ENCODE assay signal across 8 mouse cellular contexts in the genomic region with DNA sequence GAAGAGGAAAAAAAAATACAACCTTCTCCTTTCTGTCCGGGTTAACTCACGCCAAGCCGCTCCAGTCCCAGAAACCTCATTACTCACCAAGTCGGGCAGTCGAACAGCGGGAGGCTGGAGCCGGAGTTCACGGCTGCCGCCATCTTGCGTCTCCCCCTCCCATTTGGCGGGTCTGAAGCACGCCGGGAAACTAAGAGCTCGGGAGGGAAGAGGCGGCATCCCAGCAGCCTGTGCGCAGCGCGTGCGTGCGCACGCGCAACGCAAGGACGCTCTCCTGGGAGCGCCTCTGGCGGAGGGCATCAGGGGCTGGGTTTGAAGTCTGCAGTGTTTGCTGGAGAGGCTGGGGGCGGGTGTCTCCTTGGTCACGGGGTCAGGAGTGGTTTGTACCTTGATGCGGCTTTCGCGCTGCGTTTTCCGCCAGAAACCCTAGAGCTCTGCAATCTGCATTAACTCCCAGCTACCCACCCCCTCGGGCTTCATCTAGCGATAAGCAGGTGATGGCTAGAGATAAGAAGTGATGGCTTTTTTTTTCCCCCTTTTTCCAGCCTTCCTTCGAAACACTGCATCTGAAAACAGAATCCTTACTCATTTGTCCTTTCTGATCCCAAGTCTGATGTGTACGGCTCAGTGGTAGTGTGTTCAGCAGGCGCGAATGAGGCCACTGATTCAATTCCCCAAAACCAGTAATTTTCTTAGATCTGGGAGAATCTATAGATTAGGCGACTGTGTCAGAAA. TPM values are rescaled to one million over a fixed set of nuclear protein-coding genes. Genes with fewer than 3 reads are reported as not detected.
DNase-seq lines count a peak whose midpoint lies in the region; ATAC-seq and TF ChIP-seq lines count a peak whose summit lies in the region.

A gene (minus strand): TSS at position 200 of the 735 bp plus-strand sequence.

- intact Hi-C loops in heart, postnatal 36 days (cut with DNase I), result loop anchor here (2.0 kb wide), 1 partner anchor 80 kb away; a partner anchor contains a TSS

- H3K36me3 ChIP-seq in G1E (replicated peaks), result peaks cover 30% of the 10 kb centered on the region
- H3K36me3 ChIP-seq in forebrain, embryonic 16.5 days (ENCODE audit: control insufficient read depth, insufficient read depth), result peaks cover 10% of the 10 kb centered on the region
- peaks cover 25% of the 10 kb centered on the region for H3K36me3 ChIP-seq in lung, embryonic 14.5 days (ENCODE audit: insufficient read depth)
- H3K36me3 ChIP-seq in thymus, adult 2 months (ENCODE audit: control insufficient read depth, insufficient read depth, low read length), result peaks cover 22% of the 10 kb centered on the region

- H3K4me2 ChIP-seq in forebrain, embryonic 16.5 days (ENCODE audit: low read length), result peak within 1 kb of the TSS; percentile 78
- peak within 1 kb of the TSS; percentile 65 for H3K4me2 ChIP-seq in lung, embryonic 14.5 days

- peak within 1 kb of the TSS; percentile 78 for H3K27ac ChIP-seq in forebrain, embryonic 16.5 days (ENCODE audit: low read length)
- peak within 1 kb of the TSS; percentile 95 for H3K27ac ChIP-seq in layer of hippocampus, adult 2 months
- peak within 1 kb of the TSS; percentile 75 for H3K27ac ChIP-seq in lung, embryonic 14.5 days (ENCODE audit: low read depth)
- peak within 1 kb of the TSS; percentile 83 for H3K27ac ChIP-seq in olfactory bulb, adult 2 months (ENCODE audit: insufficient read depth, low read depth, low read length)
- H3K27ac ChIP-seq in thymus, adult 2 months (ENCODE audit: control insufficient read depth, insufficient read depth, low read length), result no peak within 1 kb of the TSS

- peaks cover 41% of the 10 kb centered on the region for H3K4me1 ChIP-seq in G1E (ENCODE audit: insufficient read depth, low read depth, low read length)
- peaks cover 12% of the 10 kb centered on the region for H3K4me1 ChIP-seq in forebrain, embryonic 16.5 days (replicated peaks; ENCODE audit: control insufficient read depth, insufficient read depth, low read length)
- no peaks in the 10 kb centered on the region for H3K4me1 ChIP-seq in lung, embryonic 14.5 days (ENCODE audit: insufficient read depth)
- H3K4me1 ChIP-seq in olfactory bulb, adult 2 months (ENCODE audit: control insufficient read depth, insufficient read depth, low read length), result no peaks in the 10 kb centered on the region
- H3K4me1 ChIP-seq in thymus, adult 2 months (replicated peaks; ENCODE audit: control insufficient read depth, insufficient read depth, low read length), result peaks cover 6% of the 10 kb centered on the region; the same call in 1 of the 2 replicates

- peak within 1 kb of the TSS; percentile 80 for H3K4me3 ChIP-seq in G1E (ENCODE audit: low read depth, low read length)
- peak within 1 kb of the TSS; percentile 87 for H3K4me3 ChIP-seq in forebrain, embryonic 16.5 days (replicated peaks; ENCODE audit: low read length)
- H3K4me3 ChIP-seq in layer of hippocampus, adult 2 months, result peak within 1 kb of the TSS; percentile 79
- H3K4me3 ChIP-seq in lung, embryonic 14.5 days (ENCODE audit: low read depth, low read length), result peak within 1 kb of the TSS; percentile 93
- peak within 1 kb of the TSS; percentile 86 for H3K4me3 ChIP-seq in olfactory bulb, adult 2 months (ENCODE audit: insufficient read depth, low read depth, low read length)
- peak within 1 kb of the TSS; percentile 78 for H3K4me3 ChIP-seq in thymus, adult 2 months (ENCODE audit: control insufficient read depth, insufficient read depth, low read length)

- peak; percentile 96 for DNase-seq in G1E (ENCODE audit: low spot score)
- peak; percentile 89 to 90 for DNase-seq in cerebellum, adult 18-20 months
- DNase-seq in heart, postnatal 36 days, result peak; percentile 84 to 85
- peak; percentile 88 to 93 for DNase-seq in layer of hippocampus, adult 2 months (ENCODE audit: low spot score in 2 of 2)
- peak; percentile 97 for DNase-seq in lung, embryonic 14.5 days
- peak; percentile 90 for DNase-seq in thymus, adult 2 months

- WGBS in forebrain, embryonic 16.5 days, result 1% methylated on average over 40 of the region's 40 CpGs
- 1% methylated on average over 40 of the region's 40 CpGs for whole genome bisulfite sequencing in lung, embryonic 14.5 days
- WGBS in olfactory bulb, adult 2 months, result under 1% methylated on average over 40 of the region's 40 CpGs
- under 1% methylated on average over 40 of the region's 40 CpGs for WGBS in thymus, adult 2 months

- TF ChIP-seq POLR2A in olfactory bulb, adult 2 months (IDR thresholded peaks at IDR 0.05; ENCODE audit: insufficient read depth, low read depth, low read length), result peak; percentile 96
- peak; percentile 98 for TF ChIP-seq POLR2A in thymus, adult 2 months (IDR thresholded peaks at IDR 0.05; ENCODE audit: control insufficient read depth, extremely low read depth, insufficient read depth, low read length, poor library complexity)

- H3K9me3 ChIP-seq in G1E (replicated peaks), result no peaks in the 10 kb centered on the region
- H3K9me3 ChIP-seq in forebrain, embryonic 16.5 days (ENCODE audit: control insufficient read depth, low read length), result no peaks in the 10 kb centered on the region
- H3K9me3 ChIP-seq in lung, embryonic 14.5 days (ENCODE audit: low read depth, low read length), result no peaks in the 10 kb centered on the region

- H3K9ac ChIP-seq in forebrain, embryonic 16.5 days (replicated peaks; ENCODE audit: low read depth, low read length), result peak within 1 kb of the TSS; percentile 80
- peak within 1 kb of the TSS; percentile 88 for H3K9ac ChIP-seq in lung, embryonic 14.5 days

- ATAC-seq in G1E (ENCODE audit: extremely low read depth, insufficient number of reproducible peaks, low FRiP score, poor library complexity, severe bottlenecking), result peak; percentile 74
- peak; percentile 100 for ATAC-seq in forebrain, embryonic 16.5 days
- ATAC-seq in lung, embryonic 14.5 days (ENCODE audit: insufficient read depth), result peak; percentile 100

- H3K27me3 ChIP-seq in G1E (ENCODE audit: insufficient read depth, low read length), result no peaks in the 10 kb centered on the region
- H3K27me3 ChIP-seq in forebrain, embryonic 16.5 days (replicated peaks; ENCODE audit: control insufficient read depth, insufficient read depth, low read length), result no peaks in the 10 kb centered on the region
- no peaks in the 10 kb centered on the region for H3K27me3 ChIP-seq in lung, embryonic 14.5 days (ENCODE audit: insufficient read depth, low read length)
- no peaks in the 10 kb centered on the region for H3K27me3 ChIP-seq in thymus, adult 2 months (ENCODE audit: control insufficient read depth, insufficient read depth, low read length)

- TF ChIP-seq CTCF in G1E (IDR thresholded peaks at IDR 0.05; ENCODE audit: low read depth, low read length), result no peak
- peak; percentile 71 for TF ChIP-seq CTCF in layer of hippocampus, adult 2 months (conservative IDR thresholded peaks at IDR 0.05)
- TF ChIP-seq CTCF in lung, embryonic 14.5 days (IDR thresholded peaks at IDR 0.05; ENCODE audit: low read depth), result peak; percentile 68
- 0 out of 2 replicates have a peak, but pooled peaks have one; percentile 23 for TF ChIP-seq CTCF in olfactory bulb, adult 2 months (IDR thresholded peaks at IDR 0.05; ENCODE audit: insufficient read depth, low read depth, low read length)
- peak; percentile 82 for TF ChIP-seq CTCF in thymus, adult 2 months (IDR thresholded peaks at IDR 0.05; ENCODE audit: borderline replicate concordance, control insufficient read depth, extremely low read depth, insufficient read depth, low read length, poor library complexity)

RNA-seq across cellular contexts. Expression of the gene that starts here (rescaled TPM):
- total RNA-seq in G1E (2014; fragmentation: Nextera tagmentation) (52.9 and 58.8 TPM in 2 replicates), G1E (2017) (69.7 and 73.5 TPM in 2 replicates)
- 42.8 and 52.6 TPM in 2 replicates for polyA plus RNA-seq in G1E (2012)
- polyA plus RNA-seq in forebrain, embryonic 16.5 days (2015; fragmentation: Nextera tagmentation; extraction: Ambion mirVana), result 62.7 and 66.2 TPM in 2 replicates
- total RNA-seq in heart, postnatal 36 days (2021), result 10 to 100 TPM; 16.6 to 18.8 TPM
- 10 to 100 TPM; 40.7 to 43.5 TPM for total RNA-seq in layer of hippocampus, adult 2 months (2021)
- 58.3 and 60.4 TPM in 2 replicates for polyA plus RNA-seq in lung, embryonic 14.5 days (2014; fragmentation: Nextera tagmentation; extraction: Ambion mirVana)
- not detected in 2 replicates for polyA plus RNA-seq in olfactory bulb, adult 2 months (2012; ENCODE audit: insufficient read depth, insufficient read length, low replicate concordance, missing spikeins)
- 65.9 and 74.4 TPM in 2 replicates for polyA plus RNA-seq in thymus, adult 2 months (2012; rRNA removed)

Comparison
In these comparisons a context has a peak if more than half of its experiments do, and no peak if none do; other contexts are left out.
1. RNA of the gene that starts here (polyA plus RNA-seq): 65.9 to 74.4 TPM in thymus, adult 2 months, 62.7 to 66.2 TPM in forebrain, embryonic 16.5 days, 58.3 to 60.4 TPM in lung, embryonic 14.5 days and 42.8 to 52.6 TPM in G1E; not detected in olfactory bulb, adult 2 months; every median in the first group is over 10 times any median in the second.
2. Peak in every context shown above with its lines, with median percentiles within 50 percentile points of each other: ATAC-seq, DNase-seq and H3K4me3 ChIP-seq.